Mouse (Mus musculus) urinary bladder, postnatal 25 days (tissue): ENCODE results near the gene Agrp.
"Not testable (repeated sequence)": the region's sequence is repeated elsewhere in the genome, so short reads cannot be mapped to it uniquely, and the experiment has no call there.

ENCODE experiments used
- DNase-seq: peaks from one replicate; pipeline ENCODE4 v3.0.0; 2022; ENCODE audit warnings: low spot score

Gene Agrp

GRCm38 (mm10) chr8:105622421-105622920 lies 14.7 kb downstream of the Agrp start:
- peak; percentile 94 for DNase-seq

GRCm38 (mm10) chr8:105621841-105622240 lies 15.4 kb downstream of the Agrp start:
- DNase-seq = no peak

GRCm38 (mm10) chr8:105620946-105621720 lies 16.1 kb downstream of the Agrp start:
- no peak for DNase-seq

GRCm38 (mm10) chr8:105620211-105620610 lies 17.0 kb downstream of the Agrp start:
- no peak for DNase-seq

GRCm38 (mm10) chr8:105618892-105619591 lies 18.2 kb downstream of the Agrp start:
- DNase-seq = no peak

- no peak for DNase-seq
Observed at GRCm38 (mm10) chr8:105618279-105618634, 18.9 kb downstream of the Agrp start.

GRCm38 (mm10) chr8:105617451-105618278 lies 19.5 kb downstream of the Agrp start:
- no peak for DNase-seq

GRCm38 (mm10) chr8:105615942-105616341 lies 21.3 kb downstream of the Agrp start:
- DNase-seq = no peak

GRCm38 (mm10) chr8:105613830-105614511 lies 23.2 kb downstream of the Agrp start:
- peak; percentile 55 for DNase-seq

- DNase-seq = peak; percentile 46
Observed at GRCm38 (mm10) chr8:105613037-105613436, 24.2 kb downstream of the Agrp start.

- no peak for DNase-seq
Observed at GRCm38 (mm10) chr8:105611836-105612235, 25.4 kb downstream of the Agrp start.

- no peak for DNase-seq
Observed at GRCm38 (mm10) chr8:105609771-105610170, 27.4 kb downstream of the Agrp start.

- no peak for DNase-seq
Observed at GRCm38 (mm10) chr8:105609355-105609754, 27.8 kb downstream of the Agrp start.

- DNase-seq = no peak
Observed at GRCm38 (mm10) chr8:105607684-105608083, 29.5 kb downstream of the Agrp start.

GRCm38 (mm10) chr8:105607062-105607461 lies 30.1 kb downstream of the Agrp start:
- DNase-seq = no peak

GRCm38 (mm10) chr8:105606189-105607023 lies 30.8 kb downstream of the Agrp start:
- peak; percentile 53 for DNase-seq

GRCm38 (mm10) chr8:105605491-105606188 lies 31.6 kb downstream of the Agrp start:
- peak; percentile 33 for DNase-seq

- DNase-seq = peak; percentile 74
Observed at GRCm38 (mm10) chr8:105604804-105605381, 32.3 kb downstream of the Agrp start, which contains the start of gene Ripor1. Gene Ripor1, plus strand, starts transcription at chr8:105605255.

- not testable (repeated sequence) for DNase-seq
Observed at GRCm38 (mm10) chr8:105602540-105602939, 34.7 kb downstream of the Agrp start.

GRCm38 (mm10) chr8:105601301-105601700 lies 35.9 kb downstream of the Agrp start:
- DNase-seq = no peak
